Mouse (Mus musculus) CH12.LX (cell line): ENCODE measurements around the gene Tbc1d14. TPM values are rescaled to one million over a fixed set of nuclear protein-coding genes. Genes with fewer than 3 reads are reported as not detected.

Experiments used
- DNase-seq: peaks from one replicate; pipeline ENCODE4 v3.0.0-alpha.2; 2013; ENCODE audit errors: extremely low read depth
- H3K27ac ChIP-seq: 2 replicates; pipeline ENCODE4 v1.5.1; 2012; ENCODE audit warnings: low read depth, mild to moderate bottlenecking, control low read depth, moderate library complexity; ENCODE audit not compliant: insufficient read depth
- H3K27me3 ChIP-seq: replicated peaks from 2 replicates; pipeline ENCODE3; 2012; ENCODE audit warnings: inconsistent platforms
- H3K36me3 ChIP-seq, 2 experiments: replicated peaks in 1 of 2; 2 replicates each; pipeline versions ENCODE3 to v1.6.1; 2012; ENCODE audit warnings: inconsistent platforms in 1 of 2, low read length in 1 of 2, mild to moderate bottlenecking in 1 of 2, mixed read lengths in 1 of 2, moderate library complexity in 1 of 2; ENCODE audit not compliant: control insufficient read depth in 1 of 2, insufficient read depth in 1 of 2
- H3K4me1 ChIP-seq, 2 experiments: 2 replicates each; pipeline ENCODE4 v1.6.1; 2012; ENCODE audit warnings: inconsistent platforms in 1 of 2, moderate library complexity in 1 of 2; ENCODE audit not compliant: insufficient read depth in 2 of 2, control insufficient read depth in 1 of 2
- H3K4me2 ChIP-seq: 2 replicates; pipeline ENCODE4 v1.6.1; 2012; ENCODE audit warnings: low read depth, mild to moderate bottlenecking, control low read depth; ENCODE audit not compliant: poor library complexity, insufficient read depth, severe bottlenecking
- H3K4me3 ChIP-seq, 3 experiments: fragments of 150-350 bp in 1 of 3; sonication (generic) in 1 of 3; replicated peaks in 1 of 3; 2 replicates each; pipeline versions ENCODE3 to v1.5.1; 2011 to 2012; ENCODE audit warnings: low read depth in 2 of 3, low read length in 2 of 3, mild to moderate bottlenecking in 2 of 3, moderate library complexity in 2 of 3, control low read depth in 1 of 3, improper control_type of control experiment in 1 of 3, inconsistent platforms in 1 of 3, mixed read lengths in 1 of 3; ENCODE audit not compliant: poor library complexity in 1 of 3
- H3K79me2 ChIP-seq: replicated peaks from 2 replicates; pipeline ENCODE4 v1.6.1; 2012; ENCODE audit warnings: mild to moderate bottlenecking, moderate library complexity; ENCODE audit not compliant: control insufficient read depth, poor library complexity, insufficient read depth, severe bottlenecking; ENCODE audit errors: extremely low read depth
- H3K9ac ChIP-seq: 2 replicates; pipeline ENCODE4 v1.6.1; 2012; ENCODE audit warnings: low read depth, mild to moderate bottlenecking, control low read depth, moderate library complexity; ENCODE audit not compliant: insufficient read depth
- H3K9me3 ChIP-seq: replicated peaks from 2 replicates; pipeline ENCODE3; 2012; ENCODE audit warnings: low read length, inconsistent platforms, mixed read lengths
- BHLHE40 ChIP-seq: IDR thresholded peaks from 2 replicates; pipeline ENCODE4 v1.6.1; 2011; ENCODE audit warnings: mild to moderate bottlenecking, low read depth, low read length, improper control_type of control experiment
- CTCF ChIP-seq, 2 experiments: IDR thresholded peaks in 1 of 2; conservative IDR thresholded peaks in 1 of 2; 2 replicates each; pipeline ENCODE4 v1.5.1; 2011 to 2012; ENCODE audit warnings: low read depth in 2 of 2, low read length in 2 of 2, improper control_type of control experiment in 1 of 2, inconsistent platforms in 1 of 2, mild to moderate bottlenecking in 1 of 2, moderate library complexity in 1 of 2
- ELF1 ChIP-seq: IDR thresholded peaks from 2 replicates; pipeline ENCODE4 v1.6.1; 2014; ENCODE audit warnings: low read depth, mild to moderate bottlenecking, inconsistent platforms, low read length, improper control_type of control experiment
- ETS1 ChIP-seq: conservative IDR thresholded peaks from 2 replicates; pipeline ENCODE4 v1.6.1; 2012; ENCODE audit warnings: low read depth, mild to moderate bottlenecking, inconsistent platforms, low read length, improper control_type of control experiment, moderate library complexity
- GABPA ChIP-seq: IDR thresholded peaks from 2 replicates; pipeline ENCODE4 v1.6.1; 2012; ENCODE audit warnings: low read depth, low read length, improper control_type of control experiment, inconsistent platforms; ENCODE audit not compliant: insufficient replicate concordance
- HCFC1 ChIP-seq: IDR thresholded peaks from 2 replicates; pipeline ENCODE4 v1.6.1; 2012; ENCODE audit warnings: low read depth, mild to moderate bottlenecking, inconsistent platforms, low read length, improper control_type of control experiment
- JUN ChIP-seq: IDR thresholded peaks from 2 replicates; pipeline ENCODE4 v1.6.1; 2011; ENCODE audit warnings: low read depth, mild to moderate bottlenecking, low read length, improper control_type of control experiment, moderate library complexity; ENCODE audit not compliant: insufficient read depth
- JUND ChIP-seq: conservative IDR thresholded peaks from 2 replicates; pipeline ENCODE4 v1.6.1; 2011; ENCODE audit warnings: low read depth, low read length, improper control_type of control experiment
- KAT2A ChIP-seq: IDR thresholded peaks from 2 replicates; pipeline ENCODE4 v1.6.1; 2012; ENCODE audit warnings: low read length, improper control_type of control experiment, inconsistent platforms; ENCODE audit not compliant: insufficient replicate concordance
- MAX ChIP-seq: IDR thresholded peaks from 2 replicates; pipeline ENCODE4 v1.6.1; 2011; ENCODE audit warnings: low read length, improper control_type of control experiment
- MAZ ChIP-seq: IDR thresholded peaks from 2 replicates; pipeline ENCODE4 v1.6.1; 2012; ENCODE audit warnings: low read depth, mild to moderate bottlenecking, inconsistent platforms, low read length, improper control_type of control experiment, moderate library complexity
- MEF2A ChIP-seq: IDR thresholded peaks from 2 replicates; pipeline ENCODE4 v1.6.1; 2014; ENCODE audit warnings: low read depth, mild to moderate bottlenecking, inconsistent platforms, low read length, improper control_type of control experiment, borderline replicate concordance
- MYC ChIP-seq: IDR thresholded peaks from 2 replicates; pipeline ENCODE4 v1.6.1; 2011; ENCODE audit warnings: low read depth, mild to moderate bottlenecking, improper control_type of control experiment, low read length
- NELFE ChIP-seq: IDR thresholded peaks from 2 replicates; pipeline ENCODE4 v1.6.1; 2011; ENCODE audit warnings: low read depth, low read length, improper control_type of control experiment
- NRF1 ChIP-seq: IDR thresholded peaks from 2 replicates; pipeline ENCODE4 v1.6.1; 2014; ENCODE audit warnings: low read depth, mild to moderate bottlenecking, inconsistent platforms, low read length, improper control_type of control experiment, moderate library complexity
- PAX5 ChIP-seq: IDR thresholded peaks from 2 replicates; pipeline ENCODE4 v1.6.1; 2012; ENCODE audit warnings: low read length, inconsistent platforms, mixed read lengths
- POLR2A ChIP-seq: IDR thresholded peaks from 2 replicates; pipeline ENCODE4 v1.6.1; 2011; ENCODE audit warnings: low read depth, mild to moderate bottlenecking, improper control_type of control experiment, low read length
- POLR2AphosphoS2 ChIP-seq: IDR thresholded peaks from 2 replicates; pipeline ENCODE4 v1.6.1; 2011; ENCODE audit warnings: low read depth, low read length, improper control_type of control experiment
- RAD21 ChIP-seq: IDR thresholded peaks from 2 replicates; pipeline ENCODE4 v1.6.1; 2011; ENCODE audit warnings: low read depth, mild to moderate bottlenecking, low read length, improper control_type of control experiment, moderate library complexity
- RCOR1 ChIP-seq: conservative IDR thresholded peaks from 2 replicates; pipeline ENCODE4 v1.6.1; 2012; ENCODE audit warnings: low read depth, mild to moderate bottlenecking, inconsistent platforms, low read length, improper control_type of control experiment
- SMC3 ChIP-seq: IDR thresholded peaks from 2 replicates; pipeline ENCODE4 v1.6.1; 2011; ENCODE audit warnings: low read depth, low read length, improper control_type of control experiment
- TBP ChIP-seq: conservative IDR thresholded peaks from 2 replicates; pipeline ENCODE4 v1.6.1; 2011; ENCODE audit warnings: low read depth, low read length, improper control_type of control experiment
- USF2 ChIP-seq: conservative IDR thresholded peaks from 2 replicates; pipeline ENCODE4 v1.6.1; 2011; ENCODE audit warnings: low read depth, low read length, improper control_type of control experiment
- ZC3H11A ChIP-seq: IDR thresholded peaks from 2 replicates; pipeline ENCODE4 v1.6.1; 2012; ENCODE audit warnings: low read depth, mild to moderate bottlenecking, inconsistent platforms, low read length, improper control_type of control experiment
- ZMIZ1 ChIP-seq: IDR thresholded peaks from 2 replicates; pipeline ENCODE4 v1.6.1; 2012; ENCODE audit warnings: low read depth, mild to moderate bottlenecking, inconsistent platforms, low read length, improper control_type of control experiment
- ZNF384 ChIP-seq: IDR thresholded peaks from 2 replicates; pipeline ENCODE4 v1.6.1; 2012; ENCODE audit warnings: low read depth, low read length, improper control_type of control experiment, inconsistent platforms
- dilution Hi-C: fragments of 300-500 bp; cut with MboI; formaldehyde crosslinking; loops from 2 replicates; pipeline ENCODE4 v1.14.3; 2020; ENCODE audit warnings: low sequenced_read_pairs; ENCODE audit not compliant: extremely low pct_unique_long_range_greater_than_20kb, extremely low pct_ligation_motif_present
- in situ Hi-C: fragments of 300-500 bp; cut with MboI; formaldehyde crosslinking; loops from 3 replicates; pipeline ENCODE4 v1.14.3; 2019; ENCODE audit warnings: low sequenced_read_pairs, low pct_ligation_motif_present, low pct_unique_long_range_greater_than_20kb, mixed read lengths
- polyA plus RNA-seq: library from polyadenylated mRNA; unstranded; fragments of >175 nt; gene quantifications from 2 replicates; pipeline ENCODE4 v1.2.1, GENCODE M21; 2012; ENCODE audit warnings: low read depth; ENCODE audit not compliant: insufficient read length
- total RNA-seq, 2 experiments: library from RNA; depleted of rRNA; stranded (reverse); fragments of 300-350 nt in 1 of 2; fragments of >200 nt in 1 of 2; gene quantifications; 2 replicates each; pipeline ENCODE4 v1.2.3; 2012 to 2014

The Tbc1d14 gene
- total and polyA plus RNA-seq, 3 experiments, result 5.7 to 29.1 (median 10.1) TPM

GRCm38 (mm10) chr5:36445028-36445427 lies 148.0 kb downstream of the Tbc1d14 start:
- Histone ChIP-seq H3K4me3 (no peak overlapping the region), H3K4me2 (no peak overlapping the region), H3K9ac (no peak overlapping the region), H3K4me1 (peaks cover 0 to 3% of the 10 kb centered on the region in 2 experiments; a peak in 1 of 4 replicates), H3K27me3 (peaks cover 93% of the 10 kb centered on the region), H3K79me2 (no peaks in the 10 kb centered on the region), H3K9me3 (peaks cover 3% of the 10 kb centered on the region), H3K36me3 (no peaks in the 10 kb centered on the region), H3K27ac (no peak overlapping the region)
- in situ Hi-C loops (no loop called here), dilution Hi-C loops (no loop called here)
- no peak for TF ChIP-seq MAX
- TF ChIP-seq SMC3, result no peak
- no peak for TF ChIP-seq TBP
- no peak for TF ChIP-seq MAZ
- TF ChIP-seq RAD21, result no peak
- no peak for TF ChIP-seq RCOR1
- no peak for TF ChIP-seq JUN
- no peak for TF ChIP-seq POLR2AphosphoS2
- TF ChIP-seq MYC, result no peak
- no peak for TF ChIP-seq GABPA
- no peak for TF ChIP-seq CTCF (conservative IDR thresholded peaks at IDR 0.05 in 1 of 2, IDR thresholded peaks at IDR 0.05 in 1 of 2; ENCODE audit: low read depth in 2 of 2, low read length in 2 of 2)
- no peak for TF ChIP-seq PAX5
- TF ChIP-seq ELF1, result no peak
- no peak for TF ChIP-seq ETS1
- no peak for TF ChIP-seq POLR2A
- no peak for TF ChIP-seq NRF1
- TF ChIP-seq KAT2A, result no peak
- no peak for TF ChIP-seq JUND
- no peak for TF ChIP-seq NELFE
- TF ChIP-seq BHLHE40, result no peak
- DNase-seq, result no peak

- Histone ChIP-seq H3K4me1 (no peaks in the 10 kb centered on the region), H3K9me3 (peaks cover 3% of the 10 kb centered on the region), H3K27me3 (peaks cover 93% of the 10 kb centered on the region), H3K9ac (no peak overlapping the region), H3K4me2 (no peak overlapping the region), H3K27ac (no peak overlapping the region), H3K79me2 (no peaks in the 10 kb centered on the region), H3K4me3 (no peak overlapping the region), H3K36me3 (no peaks in the 10 kb centered on the region)
- TF ChIP-seq GABPA (no peak), RAD21 (no peak), USF2 (no peak), POLR2A (no peak), MYC (no peak), ZC3H11A (no peak), MEF2A (no peak), ZNF384 (no peak), TBP (no peak), BHLHE40 (no peak), HCFC1 (no peak), PAX5 (no peak), MAZ (no peak), ZMIZ1 (no peak), SMC3 (no peak), ELF1 (no peak), NELFE (no peak)
- dilution Hi-C loops (no loop called here), in situ Hi-C loops (no loop called here)
- no peak for DNase-seq
Measured at GRCm38 (mm10) chr5:36444611-36445010, 148.5 kb downstream of the Tbc1d14 start.
